Mouse (Mus musculus) lung, postnatal 4 days (tissue): Measurements from ENCODE around the gene Papola.
"Not testable (repeated sequence)": the region's sequence is repeated elsewhere in the genome, so short reads cannot be mapped to it uniquely, and the experiment has no call there.

Source experiments
- DNase-seq, 2 experiments: peaks; one replicate each; pipeline ENCODE4 v3.0.0; 2021

The Papola gene

DNA sequence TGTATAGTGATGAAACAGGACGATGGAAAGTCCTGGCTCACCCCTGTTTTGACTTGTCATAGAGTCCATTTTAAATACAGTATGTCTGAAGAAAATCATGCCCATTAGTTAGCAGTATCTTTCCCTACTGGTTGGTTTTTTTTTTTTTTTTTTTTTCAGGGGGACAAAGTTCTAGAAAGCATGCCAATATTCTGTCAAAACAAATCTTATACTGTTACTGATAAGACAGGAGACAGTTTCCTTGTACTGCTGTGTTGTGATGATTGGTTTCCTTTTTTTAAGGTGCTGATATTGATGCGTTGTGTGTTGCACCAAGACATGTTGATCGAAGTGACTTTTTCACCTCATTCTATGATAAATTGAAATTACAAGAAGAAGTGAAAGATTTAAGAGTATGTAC, 21.7 kb downstream of the Papola start:
- DNase-seq = no peak

DNA sequence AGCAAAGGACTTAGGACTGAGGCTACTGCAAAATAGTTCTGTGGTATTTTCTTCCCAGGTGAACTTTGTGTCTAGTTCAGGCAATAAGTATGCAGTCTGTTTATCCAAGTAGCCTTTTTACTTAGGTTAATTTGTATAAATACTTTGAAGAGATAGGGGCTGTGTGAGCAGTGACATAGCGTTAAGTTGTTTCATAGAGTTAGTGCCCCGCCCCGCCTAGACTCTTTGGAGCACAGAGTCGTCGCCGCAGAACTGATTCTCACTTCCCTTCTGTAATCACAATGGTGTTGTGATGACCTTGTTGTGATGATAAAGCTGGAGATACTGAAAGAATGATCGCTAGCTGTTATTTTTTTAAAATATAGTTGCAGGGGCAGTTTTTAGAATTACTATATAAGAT, 22.9 kb downstream of the Papola start:
- DNase-seq = no peak

DNA sequence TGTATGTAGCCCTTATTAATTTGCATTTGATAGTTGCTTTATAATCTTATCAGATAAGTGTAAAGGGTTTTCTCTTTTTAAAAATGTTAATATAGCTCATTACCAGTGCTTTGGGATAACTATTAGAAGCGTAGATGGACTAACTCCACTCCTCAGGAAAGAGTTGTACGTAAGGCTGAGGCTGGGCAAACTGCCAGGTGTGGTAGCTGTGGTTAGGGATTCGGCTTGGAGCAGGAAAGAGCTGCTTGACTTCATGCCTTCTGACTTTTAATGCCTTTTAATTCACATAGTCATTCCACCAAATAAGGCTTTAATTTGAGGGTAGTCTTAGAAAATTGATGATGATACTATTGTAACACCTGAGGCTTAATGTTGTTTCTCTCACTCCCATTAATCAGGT, 24.5 kb downstream of the Papola start:
- DNase-seq = no peak

DNA sequence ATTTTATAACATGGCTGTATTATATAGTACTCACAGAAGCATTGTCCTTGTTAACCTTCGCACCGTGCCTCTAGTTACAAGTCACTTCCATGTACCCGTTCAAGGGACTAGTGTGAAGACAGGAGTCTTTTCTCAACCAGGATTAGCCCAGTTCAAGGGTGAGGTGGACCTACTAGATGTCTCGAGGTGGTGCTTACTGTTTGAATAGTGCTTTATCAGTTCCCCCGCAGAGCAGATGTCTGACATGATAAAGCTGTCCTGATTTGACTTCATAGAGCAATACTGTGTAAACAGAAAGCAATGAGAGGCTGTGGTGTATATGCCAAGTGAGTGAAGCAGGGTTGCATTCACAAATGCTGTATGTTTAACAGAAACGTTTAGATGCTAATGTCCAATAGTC, 26.1 kb downstream of the Papola start:
- no peak for DNase-seq

DNA sequence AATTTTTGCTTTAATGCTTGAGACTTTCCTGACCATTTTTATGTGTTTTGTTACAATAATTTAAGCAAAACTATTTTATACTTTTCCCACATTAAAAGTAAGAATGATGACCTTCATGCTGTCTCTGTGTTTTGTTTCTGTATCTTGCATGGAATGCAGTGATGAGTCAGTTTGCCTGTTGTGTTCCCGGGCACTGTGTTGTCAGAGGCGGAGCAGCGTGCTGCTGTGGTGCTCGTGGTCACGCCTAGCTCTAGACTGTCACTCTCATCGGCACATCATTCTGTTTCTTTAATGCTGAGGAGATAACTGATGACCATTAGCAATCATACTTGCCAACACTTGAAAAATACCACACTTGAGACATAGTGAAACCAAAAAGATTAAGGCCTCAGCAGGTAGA, 29.5 kb downstream of the Papola start:
- DNase-seq = no peak

DNA sequence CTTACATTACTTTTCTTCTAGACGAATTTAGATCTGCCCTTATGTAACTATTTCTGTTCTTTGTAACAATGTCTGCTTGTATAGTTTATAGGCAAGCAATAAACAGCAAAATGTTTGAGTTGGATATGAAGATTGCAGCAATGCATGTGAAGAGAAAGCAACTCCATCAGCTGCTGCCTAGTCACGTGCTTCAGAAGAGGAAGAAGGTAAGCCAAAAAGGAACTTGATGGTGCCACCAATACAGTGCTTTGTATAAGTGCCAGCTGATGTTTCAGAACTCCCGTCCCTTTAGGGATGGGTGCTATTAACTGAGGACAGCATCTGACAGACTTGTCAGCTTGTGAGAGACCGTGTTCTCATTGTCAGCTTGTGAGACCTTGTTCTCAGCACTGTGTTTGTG, 39.0 kb downstream of the Papola start:
- DNase-seq = no peak

DNA sequence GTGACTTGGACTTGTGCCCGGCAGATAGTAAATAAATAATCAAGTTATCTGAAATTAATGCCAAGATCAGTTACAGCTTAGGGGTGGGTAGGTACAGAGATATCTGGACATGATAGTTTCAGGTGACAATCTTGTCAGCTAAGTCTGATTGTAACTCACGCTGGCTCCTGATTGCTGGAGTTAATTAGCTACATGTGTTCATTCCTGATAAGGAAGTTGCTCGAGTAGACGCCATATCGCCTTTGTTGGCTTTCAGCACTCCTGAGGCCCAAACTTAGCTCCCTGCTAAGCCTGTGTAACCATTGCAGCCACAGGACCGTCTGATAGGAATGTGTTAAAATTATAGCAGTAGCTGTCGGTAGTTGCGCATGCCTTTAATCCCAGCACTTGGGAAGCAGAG, 40.2 kb downstream of the Papola start:
- no peak for DNase-seq

DNA sequence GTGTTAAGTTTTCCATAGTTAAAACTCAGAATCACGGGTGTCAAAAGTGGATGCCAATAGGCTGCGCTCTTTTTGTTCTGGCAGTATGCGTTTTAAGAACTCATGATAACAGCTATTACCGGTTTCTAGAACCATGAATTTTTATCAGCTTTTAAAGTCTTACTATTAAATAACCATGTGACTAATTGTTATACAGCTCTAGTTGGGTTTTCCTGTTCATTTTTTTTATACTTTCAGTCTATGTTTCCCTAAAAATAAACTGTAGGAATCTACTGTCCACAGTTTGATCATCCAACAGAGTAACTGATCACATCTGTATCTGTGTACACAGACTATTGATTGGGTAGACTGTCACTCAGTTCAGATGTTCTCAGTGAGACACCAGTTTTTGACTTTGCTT, 40.8 kb downstream of the Papola start:
- no peak for DNase-seq

DNA sequence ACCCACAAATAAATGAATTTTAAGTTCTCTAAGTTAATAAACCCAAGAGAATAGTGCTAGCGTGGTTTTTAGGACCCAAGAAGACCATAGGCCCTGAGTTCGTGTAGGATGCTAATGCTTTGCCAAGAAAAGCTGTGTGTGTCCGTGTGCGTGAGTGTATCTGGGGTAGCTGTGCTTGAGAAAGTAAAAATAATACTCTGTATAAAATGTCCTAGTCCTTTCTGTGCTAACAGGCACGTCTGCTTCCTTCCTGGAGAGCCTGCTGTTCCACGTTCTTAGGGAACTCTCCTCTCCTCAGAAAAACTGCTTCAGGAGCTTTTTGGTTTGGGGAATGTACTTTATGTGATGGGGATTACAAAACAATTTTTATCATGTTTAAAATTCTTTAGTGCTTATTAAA, 48.0 kb downstream of the Papola start:
- no peak for DNase-seq

DNA sequence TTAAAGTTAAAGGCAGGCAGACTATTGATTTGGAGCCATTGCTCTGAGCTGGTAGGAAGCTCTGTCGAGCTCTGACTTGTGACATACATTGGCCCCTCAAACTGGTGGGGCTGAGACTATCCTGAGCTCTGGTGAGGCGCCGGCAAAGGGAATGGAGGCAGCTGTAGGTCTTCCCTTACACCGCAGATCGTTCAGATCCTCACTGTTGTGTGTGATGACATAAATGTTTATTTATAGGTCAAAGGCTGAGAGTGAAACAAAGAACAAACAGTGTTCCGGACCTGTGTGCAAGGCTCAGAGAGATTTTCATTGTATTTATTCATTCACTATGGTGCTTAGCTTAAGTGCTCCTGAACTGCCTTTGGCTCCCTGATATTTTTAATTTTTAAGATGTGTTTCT, 50.4 kb downstream of the Papola start:
- no peak for DNase-seq

DNA sequence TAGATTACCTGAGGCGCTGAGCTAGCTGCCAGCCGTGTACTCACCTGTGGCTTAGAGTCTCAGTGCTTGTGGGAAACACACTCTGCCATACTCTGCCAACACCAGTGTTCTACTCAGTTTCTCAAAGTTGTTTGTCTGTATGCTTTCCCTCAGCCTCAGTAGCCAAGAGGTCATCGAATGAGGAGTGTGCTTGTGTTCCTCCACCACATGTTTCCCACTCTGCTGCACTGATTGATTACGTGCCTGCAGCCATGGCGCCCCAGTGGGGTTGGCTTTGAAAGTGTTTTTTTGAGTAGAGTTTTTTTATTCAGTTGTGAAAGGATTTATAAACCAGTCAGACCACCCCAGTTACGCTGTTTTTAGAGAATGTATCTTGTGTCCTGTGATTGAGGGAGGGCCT, 51.1 kb downstream of the Papola start:
- no peak for DNase-seq

DNA sequence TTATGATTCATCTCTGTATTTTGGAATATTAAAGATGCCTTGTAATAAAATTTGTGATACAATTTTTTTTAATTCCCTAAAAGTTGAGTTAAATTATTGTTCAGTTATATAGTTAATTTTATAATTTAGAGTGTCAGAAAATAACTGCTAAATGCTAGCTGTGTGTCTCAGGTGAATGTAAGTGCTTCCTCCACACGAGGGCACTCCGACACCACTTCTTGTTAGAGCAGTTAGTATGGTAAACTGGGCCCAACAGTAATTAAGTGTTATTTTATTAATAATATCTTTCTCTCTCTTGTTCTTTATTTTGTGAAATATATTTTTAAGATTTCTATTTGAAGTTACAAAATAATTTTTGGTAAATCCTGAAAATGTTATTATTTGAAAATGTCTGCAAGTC, 51.7 kb downstream of the Papola start:
- DNase-seq = peak in 1 of 2 experiments; percentile 22

DNA sequence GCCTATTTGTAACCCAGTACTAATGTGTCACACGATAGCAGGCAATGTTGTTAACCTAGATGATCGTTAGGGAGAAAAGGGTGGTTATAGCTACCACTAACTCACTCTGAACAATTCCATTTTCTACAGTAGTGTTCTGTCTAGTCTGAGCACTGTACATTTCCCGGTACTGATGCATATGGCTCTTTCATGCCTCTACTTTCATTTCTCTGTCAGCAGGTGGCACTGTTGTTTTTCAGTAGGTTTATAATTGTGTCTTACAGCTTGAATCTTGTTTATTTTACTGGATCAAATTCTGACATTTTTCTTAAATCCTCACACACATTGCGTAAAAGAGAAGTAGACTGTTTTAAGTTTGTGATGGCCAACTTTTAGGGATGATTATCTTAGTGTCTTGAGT, 54.6 kb downstream of the Papola start:
- DNase-seq = no peak

DNA sequence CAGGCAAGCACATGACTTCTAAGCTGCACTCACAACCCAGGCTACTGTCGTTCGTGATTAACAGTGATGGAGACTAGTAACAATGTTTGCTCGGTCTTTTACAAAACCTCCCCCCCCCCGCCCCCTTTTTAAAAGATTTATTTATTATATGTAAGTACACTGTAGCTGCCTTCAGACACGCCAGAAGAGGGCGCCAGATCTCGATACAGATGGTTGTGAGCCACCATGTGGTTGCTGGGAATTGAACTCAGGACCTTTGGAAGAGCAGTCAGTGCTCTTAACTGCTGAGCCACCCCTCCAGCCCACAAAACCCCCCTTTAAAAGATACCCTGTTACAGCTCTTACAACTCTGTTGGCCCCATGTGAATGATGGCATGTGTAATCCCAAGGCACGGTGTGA, 56.1 kb downstream of the Papola start:
- DNase-seq = not testable (repeated sequence)

DNA sequence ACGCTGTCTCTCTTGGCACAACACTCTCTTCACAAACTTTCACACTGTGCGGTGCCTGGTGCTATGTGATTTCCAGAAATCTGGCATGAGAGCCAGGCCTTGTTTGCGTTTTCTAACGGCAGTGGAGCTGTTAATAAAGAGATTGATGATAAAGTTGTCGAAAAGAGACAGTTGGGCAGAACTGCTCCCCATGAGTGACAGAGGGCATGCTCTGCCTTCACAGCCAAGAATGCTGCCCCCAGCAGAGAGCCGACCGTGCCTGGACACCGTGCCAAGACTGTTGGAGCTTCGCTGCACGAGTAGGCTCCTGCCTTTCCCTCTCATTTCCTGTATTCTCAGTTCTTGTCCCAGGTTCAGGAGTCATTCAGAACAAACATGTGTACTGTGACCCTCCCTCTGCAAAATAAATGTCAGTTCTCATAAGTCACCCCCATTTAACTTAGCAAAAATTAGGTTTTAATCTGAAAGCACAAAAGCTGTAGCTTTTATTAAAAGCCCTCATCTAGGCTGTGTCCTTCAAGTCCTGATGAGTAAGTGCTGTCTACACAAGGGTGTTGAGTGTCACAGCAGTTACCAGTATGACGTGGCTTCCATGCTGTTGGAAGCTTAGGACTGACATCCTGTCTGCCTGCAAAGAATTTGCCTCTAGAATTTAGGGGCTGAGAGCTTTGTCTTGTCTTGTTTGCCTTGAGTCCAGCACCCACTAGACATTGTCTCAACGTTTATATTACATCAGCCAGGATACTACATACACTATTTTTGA, 58.9 kb downstream of the Papola start:
- no peak for DNase-seq

DNA sequence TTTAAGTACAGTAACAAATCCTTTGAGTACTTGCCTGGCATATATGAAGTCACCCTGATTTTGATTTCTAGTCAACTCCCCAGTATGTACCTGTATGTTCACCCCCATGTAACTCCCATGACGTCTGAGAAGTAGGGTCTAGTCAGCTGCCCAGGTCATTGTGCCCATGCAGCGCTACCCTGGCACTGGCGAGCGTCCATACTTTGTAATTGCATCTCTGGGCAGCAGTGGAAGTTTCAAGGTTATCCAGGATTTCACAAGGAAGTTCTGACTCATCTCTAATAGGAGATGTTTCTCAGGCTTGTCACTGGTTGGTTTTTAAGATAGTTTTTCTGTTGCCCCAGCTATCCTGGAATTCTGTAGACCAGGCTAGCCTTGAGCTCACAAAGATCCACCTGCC, 59.9 kb downstream of the Papola start:
- no peak for DNase-seq

DNA sequence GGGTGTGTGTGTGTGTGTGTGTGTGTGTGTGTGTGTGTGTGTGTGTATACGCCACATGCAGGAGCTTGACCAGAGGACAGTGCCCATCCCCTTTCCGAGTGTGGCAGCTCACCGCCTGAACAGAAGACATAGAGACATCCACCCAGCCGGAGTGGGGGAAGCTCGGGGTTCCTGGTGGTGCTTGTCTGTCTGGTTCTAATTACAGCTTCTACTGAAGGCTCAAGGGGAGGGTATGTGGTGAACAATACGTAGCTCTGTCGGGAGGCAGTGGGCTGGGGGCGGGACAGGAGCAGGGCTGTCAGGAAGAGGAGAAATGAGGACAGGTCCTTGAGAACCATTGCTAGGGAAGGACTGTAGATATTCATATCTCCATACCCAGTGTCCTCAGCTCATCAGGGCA, 64.6 kb downstream of the Papola start:
- peak in 1 of 2 experiments; percentile 10 for DNase-seq

DNA sequence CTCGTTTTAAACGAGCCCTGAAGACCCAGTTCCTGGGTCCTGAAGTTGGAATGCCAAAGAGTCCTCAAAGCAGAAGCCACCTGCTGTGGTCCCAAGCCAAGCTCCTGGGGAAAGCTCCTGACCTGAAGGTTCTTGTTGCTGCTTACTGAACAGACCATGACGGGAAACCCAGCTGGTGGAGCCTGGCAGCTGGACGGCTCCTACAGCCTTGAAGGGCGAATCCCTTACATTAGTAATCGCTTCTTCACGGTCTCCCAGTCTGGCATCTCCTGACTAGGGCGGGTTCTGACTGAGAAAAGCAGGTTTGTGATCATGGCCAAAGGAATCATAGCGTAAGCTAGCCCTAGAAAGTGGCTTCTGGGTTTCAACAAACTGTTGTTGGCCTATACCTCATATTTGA, 66.2 kb downstream of the Papola start:
- peak in 1 of 2 experiments; percentile 11 for DNase-seq

DNA sequence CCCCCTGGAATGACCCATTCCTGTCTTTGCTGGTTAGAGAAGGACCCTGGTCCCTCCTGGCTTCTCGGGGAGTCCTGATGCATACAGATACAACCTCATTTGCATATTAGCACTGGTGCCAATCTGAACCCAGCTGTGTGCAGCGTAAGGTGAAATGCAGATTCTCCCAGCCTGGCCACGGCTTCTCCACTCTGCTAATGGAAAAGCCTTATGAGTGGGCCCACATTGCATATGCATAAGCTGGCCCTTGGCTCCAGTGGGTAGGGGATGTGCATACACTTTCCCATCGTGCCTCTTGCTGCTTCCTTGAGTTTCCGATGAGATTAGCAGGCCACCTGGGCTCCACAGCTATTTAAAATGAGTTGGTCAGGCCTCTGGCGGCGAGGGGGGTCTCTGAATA, 68.3 kb downstream of the Papola start:
- no peak for DNase-seq

DNA sequence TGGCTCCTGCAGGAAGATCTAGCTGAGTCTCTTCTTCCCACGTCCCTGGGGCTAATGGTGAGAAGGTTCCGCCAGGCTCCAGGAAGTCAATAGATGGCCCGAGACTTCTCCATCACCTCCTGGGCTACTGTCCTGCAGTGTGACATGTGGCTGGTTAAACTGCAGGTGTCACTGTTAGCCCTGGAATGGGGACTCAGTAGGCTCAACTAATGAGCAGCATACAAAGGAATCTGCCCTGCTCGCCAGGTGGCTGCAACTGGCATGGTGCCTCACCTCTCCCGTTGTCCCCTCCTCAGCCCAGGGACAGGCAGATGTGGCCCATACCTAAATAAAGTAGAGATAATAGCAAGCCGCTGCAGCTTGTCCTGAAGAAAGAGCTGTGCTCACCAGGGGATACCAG, 70.1 kb downstream of the Papola start:
- no peak for DNase-seq

DNA sequence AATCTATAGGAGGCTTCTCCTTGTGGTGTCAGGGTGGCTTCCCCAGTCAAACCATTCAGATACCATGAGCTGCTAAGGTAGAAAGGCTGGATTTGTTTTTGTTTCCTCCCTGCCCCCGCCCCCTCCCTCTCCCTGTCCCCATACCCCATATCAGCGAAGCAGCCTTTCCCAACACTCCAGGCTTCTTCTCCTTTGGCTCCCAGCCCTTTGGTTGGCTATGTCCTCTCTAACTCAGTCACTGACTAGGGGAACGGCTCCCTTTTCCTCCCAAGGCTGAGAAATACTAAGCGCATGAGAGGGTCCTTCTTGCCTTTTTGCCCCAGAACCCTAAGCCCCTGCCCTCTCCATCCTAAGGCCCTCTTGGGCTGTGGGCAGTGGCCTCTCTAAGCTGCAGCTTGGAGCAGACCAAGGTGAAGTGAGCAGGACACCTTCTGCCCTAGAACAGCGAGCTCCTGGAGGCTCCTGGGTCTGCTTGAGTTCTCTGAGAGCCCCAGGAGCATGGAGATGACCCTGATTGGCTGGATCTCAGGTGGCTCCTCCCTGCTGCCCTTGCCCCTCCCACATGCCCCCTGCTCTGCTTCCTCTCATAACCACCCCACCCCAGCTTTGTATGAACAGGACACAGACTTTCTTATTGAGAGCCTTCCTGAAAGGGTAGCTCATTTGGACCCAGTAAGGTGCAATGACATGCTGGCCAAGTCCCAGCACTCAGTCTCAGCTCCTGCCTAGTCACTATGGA, 73.6 kb downstream of the Papola start:
- no peak for DNase-seq

DNA sequence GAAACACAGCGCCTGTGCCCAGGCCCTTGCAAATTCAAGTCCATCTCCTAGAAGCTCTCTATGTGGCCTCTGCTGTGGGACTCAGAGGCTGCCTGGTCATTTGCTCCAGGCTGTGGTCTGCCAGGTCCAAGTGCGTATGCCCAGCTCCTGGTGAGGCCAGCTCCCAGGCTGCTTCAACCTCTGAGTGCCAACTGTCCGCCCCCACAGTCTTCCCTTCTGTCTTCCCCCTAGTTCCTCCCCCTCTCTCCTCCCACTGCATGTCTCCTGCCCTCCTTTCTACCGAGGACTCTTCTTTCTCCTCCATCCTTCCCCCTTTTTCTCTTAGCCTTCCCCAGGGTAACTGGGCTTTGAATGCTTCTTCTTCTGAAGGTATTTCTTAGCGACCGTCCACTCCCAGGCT, 77.6 kb downstream of the Papola start:
- no peak for DNase-seq

DNA sequence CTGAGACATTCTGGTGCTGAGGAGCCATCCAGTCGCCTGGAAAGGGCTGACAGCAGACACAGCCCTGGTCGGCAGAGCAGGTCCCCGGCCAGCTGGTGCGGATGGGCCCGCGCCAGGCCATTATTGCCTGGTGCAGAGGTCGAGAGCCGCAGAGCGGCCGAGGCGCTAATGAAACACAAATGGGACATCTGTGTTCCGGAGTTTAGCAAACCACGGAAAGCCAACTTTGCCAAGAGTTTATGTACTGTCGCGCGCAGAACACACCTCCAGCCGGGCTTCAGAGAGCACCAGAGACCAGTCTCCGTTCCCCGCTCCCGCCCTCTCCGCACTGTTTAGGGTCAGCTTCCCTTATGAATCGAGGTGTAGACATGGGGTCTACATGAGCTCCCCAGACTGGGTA, 78.1 kb downstream of the Papola start:
- peak; percentile 18 to 67 for DNase-seq

DNA sequence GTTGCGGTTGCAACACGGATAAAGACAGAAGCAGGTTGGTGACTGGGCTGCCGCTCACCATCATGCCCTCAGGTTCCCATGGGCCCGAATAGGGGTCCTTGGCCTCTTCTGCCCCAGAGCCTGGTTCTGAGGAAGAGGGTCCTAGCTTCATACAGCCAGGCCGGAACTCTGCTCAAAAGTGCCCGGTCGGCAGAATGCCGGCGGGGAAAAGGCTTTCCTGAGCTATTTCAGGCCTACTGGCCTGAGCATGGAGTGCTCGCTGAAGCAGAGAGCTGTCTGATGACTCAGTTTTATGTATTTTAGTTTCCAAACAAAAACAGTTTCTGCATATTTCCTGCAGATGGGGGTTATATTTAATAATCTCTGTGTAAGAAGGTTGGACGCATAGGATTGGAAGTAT, 78.9 kb downstream of the Papola start:
- DNase-seq = no peak

DNA sequence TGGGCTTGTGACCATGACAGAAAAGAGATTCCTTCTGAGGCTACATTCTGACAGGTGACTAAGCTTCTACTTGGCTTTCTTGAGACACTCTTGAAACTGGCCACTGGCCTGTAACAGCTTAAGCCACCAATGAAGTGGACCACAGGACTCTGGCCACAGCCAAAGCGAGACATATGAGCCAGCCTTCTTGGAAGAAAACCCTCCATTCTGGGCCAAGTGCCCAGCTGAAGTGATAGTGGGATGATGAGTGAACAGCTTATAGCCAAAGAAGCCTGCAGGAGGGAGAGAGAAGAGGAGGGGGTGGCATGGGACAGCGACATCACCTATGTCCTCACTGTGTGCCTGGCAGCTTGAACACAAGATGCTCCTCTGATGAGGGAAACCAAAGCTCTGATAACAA, 83.2 kb downstream of the Papola start:
- no peak for DNase-seq
